Mouse (Mus musculus) stomach, embryonic 14.5 days (tissue): ENCODE measurements around the gene Pkn1. TPM values are rescaled to one million over a fixed set of nuclear protein-coding genes. Genes with fewer than 3 reads are reported as not detected.

Experiments
- ATAC-seq: fragments of 200-750 bp; cut with Nextera tagmentation; 2 replicates; pipeline ENCODE4 v1.8.0; 2017; ENCODE audit warnings: low read depth, moderate TSS enrichment; ENCODE audit not compliant: insufficient number of reproducible peaks, insufficient read depth, low FRiP score
- H3K27ac ChIP-seq: fragments of 300-500 bp; sonication (generic); 2 replicates; pipeline ENCODE4 v1.5.1; 2014; ENCODE audit warnings: mild to moderate bottlenecking, low read length, moderate library complexity, mixed read lengths
- H3K27me3 ChIP-seq: fragments of 300-500 bp; sonication (generic); 2 replicates; pipeline ENCODE4 v1.6.1; 2014; ENCODE audit warnings: low read length, control low read depth, mixed read lengths; ENCODE audit not compliant: control insufficient read depth, insufficient read depth
- H3K36me3 ChIP-seq: fragments of 300-500 bp; sonication (generic); 2 replicates; pipeline ENCODE4 v1.6.1; 2014; ENCODE audit warnings: mild to moderate bottlenecking, control low read depth, low read length, moderate library complexity, mixed read lengths; ENCODE audit not compliant: control insufficient read depth, insufficient read depth
- H3K4me1 ChIP-seq: fragments of 300-500 bp; sonication (generic); 2 replicates; pipeline ENCODE4 v1.6.1; 2014; ENCODE audit warnings: low read length, control low read depth, mixed read lengths; ENCODE audit not compliant: control insufficient read depth, insufficient read depth
- H3K4me2 ChIP-seq: fragments of 300-500 bp; sonication (generic); replicated peaks from 2 replicates; pipeline ENCODE4 v1.6.1; 2014; ENCODE audit warnings: low read depth, low read length, control low read depth
- H3K4me3 ChIP-seq: fragments of 300-500 bp; sonication (generic); 2 replicates; pipeline ENCODE4 v1.5.1; 2014; ENCODE audit warnings: low read depth, low read length, control low read depth
- H3K9ac ChIP-seq: fragments of 300-500 bp; sonication (generic); replicated peaks from 2 replicates; pipeline ENCODE4 v1.6.1; 2014; ENCODE audit warnings: low read depth, mild to moderate bottlenecking, control low read depth, low read length, moderate library complexity, mixed read lengths
- H3K9me3 ChIP-seq: fragments of 300-500 bp; sonication (generic); 2 replicates; pipeline ENCODE4 v1.6.1; 2016; ENCODE audit warnings: low read depth, low read length, control low read depth; ENCODE audit not compliant: control insufficient read depth
- WGBS: fragments of 180-500 bp; shearing (Covaris S2); extraction: QIAGEN DNeasy Blood & Tissue Kit; methylation state at CpG from one replicate; pipeline ENCODE4 v1.1.7; 2014; 5-methylcytosine and 5-hydroxymethylcytosine counted together
- polyA plus RNA-seq: library from polyadenylated mRNA; unstranded; fragments of >200 nt; fragmentation: Nextera tagmentation; extraction: Ambion mirVana; gene quantifications from 2 replicates; pipeline ENCODE4 v1.2.1, GENCODE M21; 2014

Pkn1 gene
- 30.1 and 30.7 TPM in 2 replicates for polyA plus RNA-seq

DNA sequence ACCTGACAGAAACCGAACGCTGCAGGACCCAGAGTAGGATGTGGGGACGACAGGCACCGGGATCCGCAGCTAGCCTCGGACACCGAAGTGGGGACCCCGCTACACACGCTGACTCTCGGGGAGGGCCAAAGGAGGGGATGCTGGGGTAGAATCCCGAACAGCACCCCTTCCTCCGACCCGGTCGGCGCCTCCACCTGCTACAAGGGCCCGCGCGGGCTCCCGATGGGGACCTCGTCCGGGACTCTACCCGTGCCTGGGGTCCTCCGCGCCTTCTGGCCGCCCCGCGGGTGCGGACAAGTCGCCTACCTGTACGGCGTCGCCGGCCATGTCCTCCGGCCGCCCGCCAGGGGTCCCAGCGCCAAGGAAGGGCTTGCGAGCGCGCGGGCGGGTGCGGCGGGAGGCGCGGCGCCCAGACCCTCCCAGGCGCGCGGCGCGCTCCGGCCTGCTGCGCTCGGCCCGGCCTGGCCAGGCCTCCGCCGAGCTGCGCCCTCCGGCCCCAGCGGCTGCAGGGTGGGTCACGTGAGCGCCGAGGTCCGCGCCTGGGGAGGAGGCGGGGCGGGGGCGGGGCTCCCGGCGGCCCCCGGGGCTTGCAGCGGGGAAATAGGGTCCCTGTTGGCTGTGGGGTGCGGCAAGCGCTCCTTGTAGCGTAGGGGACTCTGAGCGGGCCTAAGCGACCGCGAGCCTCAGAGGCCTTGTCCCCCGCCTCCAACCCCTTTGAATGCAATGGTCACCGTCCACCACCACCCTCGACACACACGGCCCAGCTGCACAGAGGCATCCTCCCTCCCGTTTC lies at the start of gene Pkn1:
Gene Pkn1 (minus strand): TSS at position 519 of the 793 bp plus-strand sequence.
- no peaks in the 10 kb centered on the region for H3K36me3 ChIP-seq
- peak within 1 kb of the TSS; percentile 79 for H3K27ac ChIP-seq
- under 1% methylated on average over 83 of the region's 85 CpGs for WGBS
- H3K27me3 ChIP-seq = no peaks in the 10 kb centered on the region
- peak within 1 kb of the TSS; percentile 90 for H3K4me3 ChIP-seq
- peak within 1 kb of the TSS; percentile 92 for H3K4me2 ChIP-seq
- H3K9me3 ChIP-seq = no peaks in the 10 kb centered on the region
- H3K9ac ChIP-seq = peak within 1 kb of the TSS; percentile 93
- peaks cover 33% of the 10 kb centered on the region for H3K4me1 ChIP-seq
- ATAC-seq = peak; percentile 91

DNA sequence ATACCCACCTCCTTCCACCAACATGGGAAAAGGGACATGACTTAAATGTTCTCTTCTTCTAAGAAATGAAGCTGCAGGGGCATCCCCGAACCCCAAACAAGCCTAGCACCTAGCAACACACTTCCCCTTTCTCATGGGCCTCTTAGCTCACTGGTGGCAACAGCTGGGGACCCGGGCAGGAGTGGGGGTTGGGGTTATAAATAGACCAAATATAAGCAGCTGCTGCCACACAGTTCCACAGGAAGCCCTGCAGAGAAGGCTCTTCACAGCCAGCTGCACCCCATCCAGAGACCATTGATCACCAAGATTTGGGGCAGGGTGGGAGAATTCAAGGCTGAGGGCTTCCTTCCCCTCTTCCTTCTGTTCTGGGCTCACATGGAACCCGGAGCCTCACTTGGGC lies 49.7 kb upstream of the Pkn1 start:
- Histone ChIP-seq H3K9ac (no peak overlapping the region), H3K9me3 (no peaks in the 10 kb centered on the region), H3K4me1 (peaks cover 9% of the 10 kb centered on the region), H3K27me3 (no peaks in the 10 kb centered on the region), H3K4me2 (no peak overlapping the region), H3K4me3 (no peak overlapping the region), H3K36me3 (no peaks in the 10 kb centered on the region), H3K27ac (peak overlapping the region; percentile 77)
- 30% methylated on average over 3 of the region's 3 CpGs for WGBS
- ATAC-seq = peak; percentile 43; the same call in 1 of the 2 replicates

DNA sequence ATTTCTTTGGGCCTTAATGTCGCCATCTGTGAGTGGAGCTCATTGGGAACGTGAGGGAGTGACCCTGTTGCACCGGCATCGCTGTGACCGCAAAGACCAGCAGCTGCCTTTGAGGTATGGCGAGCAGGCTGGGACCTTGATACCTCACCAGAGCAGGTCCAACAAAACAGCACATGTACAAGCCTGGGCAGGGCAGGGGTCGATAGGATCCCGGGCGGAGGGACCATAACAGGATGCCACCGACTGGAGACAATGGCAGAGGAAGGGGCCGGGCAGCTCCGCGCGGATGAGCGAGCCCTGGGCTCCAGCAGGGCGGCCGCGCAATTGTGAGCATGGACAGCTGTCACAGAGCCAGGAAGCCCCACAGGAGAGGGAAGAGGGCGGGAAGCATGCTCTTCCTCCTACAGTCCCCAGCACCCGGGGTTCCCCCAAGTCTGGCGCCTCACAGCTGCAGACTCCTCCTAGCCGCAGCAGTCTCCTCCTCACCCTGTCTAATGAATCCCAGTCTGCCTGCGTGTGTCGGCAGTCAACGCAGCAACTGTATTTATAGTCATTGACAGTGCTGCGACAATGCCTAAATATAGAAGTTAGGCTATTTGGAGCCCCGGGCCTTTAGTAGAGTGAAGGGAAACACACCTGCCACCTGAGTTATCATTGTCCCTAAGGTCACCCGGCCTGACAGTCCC lies 48.8 kb upstream of the Pkn1 start:
- 3% methylated on average over 28 of the region's 28 CpGs for WGBS
- peak; percentile 76; the same call in 1 of the 2 replicates for ATAC-seq

DNA sequence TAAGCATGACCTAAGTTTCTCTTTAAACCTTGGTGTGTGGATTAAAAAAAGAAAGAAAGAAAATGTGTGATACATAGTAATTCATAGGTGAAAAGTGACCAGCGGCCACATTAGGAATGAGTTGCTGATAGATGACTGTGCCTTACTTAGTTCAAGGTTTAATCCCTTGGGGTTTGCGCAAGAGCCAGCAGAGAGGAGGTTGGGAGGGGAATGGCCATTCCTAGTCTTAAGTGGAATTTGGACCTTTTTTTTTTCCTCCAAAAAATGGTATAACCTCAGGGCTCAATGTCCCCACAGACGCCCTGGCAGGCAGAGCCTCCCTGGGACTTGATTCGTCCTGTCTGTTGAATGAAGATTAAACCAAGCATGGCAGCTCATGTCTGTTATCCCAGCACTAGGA lies 45.1 kb upstream of the Pkn1 start:
- no peak overlapping the region for H3K4me2 ChIP-seq
- H3K9me3 ChIP-seq = no peaks in the 10 kb centered on the region
- H3K4me3 ChIP-seq = no peak overlapping the region
- H3K9ac ChIP-seq = no peak overlapping the region
- WGBS = 79% methylated on average over 4 of the region's 4 CpGs
- no peak for ATAC-seq
- H3K27me3 ChIP-seq = no peaks in the 10 kb centered on the region
- no peak overlapping the region for H3K27ac ChIP-seq
- H3K36me3 ChIP-seq = no peaks in the 10 kb centered on the region
- peaks cover 30% of the 10 kb centered on the region for H3K4me1 ChIP-seq

More for the DNA sequence above, 48.8 kb upstream of the Pkn1 start:
- Histone ChIP-seq H3K4me2 (peak overlapping the region; percentile 41), H3K27ac (peak overlapping the region; percentile 77), H3K9ac (no peak overlapping the region; the same call in 1 of the 2 replicates), H3K4me3 (peak overlapping the region; percentile 10), H3K4me1 (peaks cover 9% of the 10 kb centered on the region), H3K9me3 (no peaks in the 10 kb centered on the region), H3K36me3 (no peaks in the 10 kb centered on the region), H3K27me3 (no peaks in the 10 kb centered on the region)

- Histone ChIP-seq H3K9me3 (no peaks in the 10 kb centered on the region), H3K36me3 (no peaks in the 10 kb centered on the region), H3K4me2 (no peak overlapping the region), H3K9ac (no peak overlapping the region), H3K4me1 (peaks cover 33% of the 10 kb centered on the region), H3K4me3 (no peak overlapping the region), H3K27ac (no peak overlapping the region), H3K27me3 (no peaks in the 10 kb centered on the region)
- no peak for ATAC-seq
- WGBS = 91% methylated on average over 6 of the region's 6 CpGs
Measured at GRCm38 (mm10) chr8:83742968-83743367, 44.0 kb upstream of the Pkn1 start.

- WGBS = 77% methylated on average over 19 of the region's 19 CpGs
- Histone ChIP-seq H3K27me3 (no peaks in the 10 kb centered on the region), H3K4me1 (peaks cover 38% of the 10 kb centered on the region), H3K36me3 (no peaks in the 10 kb centered on the region), H3K4me3 (peak overlapping the region; percentile 61; the same call in 1 of the 2 replicates), H3K9ac (no peak overlapping the region), H3K9me3 (no peaks in the 10 kb centered on the region), H3K4me2 (peak overlapping the region; percentile 87; the same call in 1 of the 2 replicates), H3K27ac (peak overlapping the region; percentile 72; the same call in 1 of the 2 replicates)
- ATAC-seq = no peak
Measured at GRCm38 (mm10) chr8:83741849-83742655, 43.1 kb upstream of the Pkn1 start.

DNA sequence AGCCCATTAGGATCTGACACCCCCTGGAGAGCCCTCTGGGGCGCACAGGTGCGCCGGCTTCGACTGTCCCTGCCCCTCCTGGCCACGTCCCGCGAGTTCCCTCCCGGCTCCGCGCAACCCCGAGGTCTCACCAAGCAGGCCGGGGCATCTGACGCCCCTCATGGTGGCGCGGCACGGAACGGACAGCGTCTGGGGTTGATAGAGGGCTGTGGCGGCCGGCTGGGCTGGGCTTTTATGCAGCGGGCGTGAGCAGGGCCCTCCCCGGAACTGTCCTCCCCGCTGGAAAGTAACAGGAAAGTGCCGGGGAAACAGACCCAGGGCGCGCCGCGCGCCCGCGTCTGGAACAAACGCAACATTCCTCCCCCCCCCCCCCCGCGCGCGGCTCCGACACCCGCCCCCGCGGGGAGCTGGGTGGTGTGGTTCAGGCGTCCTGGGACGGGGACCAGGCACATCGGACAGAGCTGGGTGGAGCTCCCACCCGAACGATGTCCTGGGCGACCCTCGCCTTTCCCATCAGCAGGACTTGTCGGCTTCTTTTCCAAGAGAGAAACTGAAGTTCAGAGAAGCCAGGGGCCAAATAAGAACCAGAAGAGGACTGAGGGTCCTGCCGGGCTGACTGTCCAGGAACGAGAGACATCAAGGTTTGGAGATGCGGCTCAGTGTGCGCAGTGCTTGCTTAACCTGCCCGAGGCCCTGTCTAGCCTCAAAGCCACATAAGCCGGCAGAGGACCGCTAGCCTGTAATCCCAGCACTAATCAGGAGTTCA lies 42.2 kb upstream of the Pkn1 start, which contains the start of gene Adgre5:
Gene Adgre5 (minus strand): TSS at position 351 of the 766 bp plus-strand sequence.
- Histone ChIP-seq H3K36me3 (no peaks in the 10 kb centered on the region), H3K27me3 (no peaks in the 10 kb centered on the region), H3K4me3 (peak within 1 kb of the TSS; percentile 61), H3K4me2 (peak within 1 kb of the TSS; percentile 87), H3K9ac (peak within 1 kb of the TSS; percentile 50), H3K4me1 (peaks cover 38% of the 10 kb centered on the region), H3K9me3 (no peaks in the 10 kb centered on the region), H3K27ac (peak within 1 kb of the TSS; percentile 75; the same call in 1 of the 2 replicates)
- 2% methylated on average over 47 of the region's 56 CpGs for WGBS
- peak; percentile 43; the same call in 1 of the 2 replicates for ATAC-seq
